Mouse (Mus musculus) spleen, adult 2 months (tissue): ENCODE data around the gene Gna12. TPM values are rescaled to one million over a fixed set of nuclear protein-coding genes. Genes with fewer than 3 reads are reported as not detected.

Experiments
- DNase-seq, 2 experiments: peaks; one replicate each; pipeline versions ENCODE4 v3.0.0 to v3.0.0-alpha.2; 2012 to 2021; ENCODE audit warnings: low spot score in 2 of 2, low read depth in 1 of 2
- H3K27ac ChIP-seq: fragments of 200-500 bp; 2 replicates; pipeline ENCODE4 v1.5.1; 2012; ENCODE audit warnings: low read length, inconsistent platforms; ENCODE audit not compliant: insufficient read depth
- H3K27me3 ChIP-seq: fragments of 200-500 bp; 2 replicates; pipeline ENCODE4 v1.6.1; 2012; ENCODE audit warnings: mild to moderate bottlenecking, moderate library complexity, low read length, inconsistent platforms; ENCODE audit not compliant: control insufficient read depth, insufficient read depth
- H3K36me3 ChIP-seq: fragments of 200-500 bp; 2 replicates; pipeline ENCODE4 v1.6.1; 2012; ENCODE audit warnings: mild to moderate bottlenecking, low read length, inconsistent platforms; ENCODE audit not compliant: control insufficient read depth, insufficient read depth
- H3K4me1 ChIP-seq: fragments of 200-500 bp; 2 replicates; pipeline ENCODE4 v1.6.1; 2011; ENCODE audit warnings: inconsistent platforms; ENCODE audit not compliant: control insufficient read depth, insufficient read depth, insufficient read length
- H3K4me3 ChIP-seq: fragments of 200-500 bp; 2 replicates; pipeline ENCODE4 v1.5.1; 2011; ENCODE audit warnings: mild to moderate bottlenecking, inconsistent platforms; ENCODE audit not compliant: insufficient read depth, insufficient read length; ENCODE audit errors: extremely low read depth
- CTCF ChIP-seq: fragments of 200-500 bp; IDR thresholded peaks from 2 replicates; pipeline ENCODE4 v1.5.1; 2011; ENCODE audit warnings: mild to moderate bottlenecking, inconsistent platforms; ENCODE audit not compliant: insufficient read depth, insufficient read length, insufficient replicate concordance; ENCODE audit errors: extremely low read depth
- POLR2A ChIP-seq: fragments of 200-500 bp; IDR thresholded peaks from 2 replicates; pipeline ENCODE4 v1.6.1; 2011; ENCODE audit warnings: low read depth, low read length, inconsistent platforms
- WGBS: fragments of 180-500 bp; shearing (Covaris S2); methylation state at CpG from one replicate; pipeline ENCODE4 v1.1.7; 2018; 5-methylcytosine and 5-hydroxymethylcytosine counted together
- polyA plus RNA-seq: library from polyadenylated mRNA; depleted of rRNA; stranded (reverse); fragments of >200 nt; gene quantifications from 2 replicates; pipeline ENCODE4 v1.2.3, GENCODE M21; 2012

The Gna12 gene
- polyA plus RNA-seq, 1 experiment, result 66.8 TPM

GRCm38 (mm10) chr5:140799190-140799589 is 31.0 kb downstream of the Gna12 start:
- Histone ChIP-seq H3K4me1 (peaks cover 5% of the 10 kb centered on the region; the same call in 1 of the 2 replicates), H3K27ac (no peak overlapping the region), H3K27me3 (no peaks in the 10 kb centered on the region), H3K36me3 (no peaks in the 10 kb centered on the region), H3K4me3 (no peak overlapping the region)
- WGBS, result 28% methylated on average over 2 of the region's 2 CpGs
- no peak for TF ChIP-seq POLR2A
- TF ChIP-seq CTCF, result no peak
- DNase-seq, result no peak

GRCm38 (mm10) chr5:140798775-140799174 is 31.5 kb downstream of the Gna12 start:
- WGBS, result 19% methylated on average over 5 of the region's 5 CpGs
- TF ChIP-seq CTCF (no peak), POLR2A (no peak)
- Histone ChIP-seq H3K27me3 (no peaks in the 10 kb centered on the region), H3K27ac (no peak overlapping the region), H3K36me3 (no peaks in the 10 kb centered on the region), H3K4me3 (no peak overlapping the region), H3K4me1 (peaks cover 5% of the 10 kb centered on the region; the same call in 1 of the 2 replicates)
- DNase-seq, result no peak

GRCm38 (mm10) chr5:140798158-140798557 is 32.1 kb downstream of the Gna12 start:
- no peaks in the 10 kb centered on the region for H3K36me3 ChIP-seq
- no peak overlapping the region for H3K27ac ChIP-seq
- H3K4me3 ChIP-seq, result no peak overlapping the region
- no peak for TF ChIP-seq POLR2A
- TF ChIP-seq CTCF, result no peak
- peaks cover 5% of the 10 kb centered on the region; the same call in 1 of the 2 replicates for H3K4me1 ChIP-seq
- no peak for DNase-seq
- H3K27me3 ChIP-seq, result no peaks in the 10 kb centered on the region
- 79% methylated on average over 7 of the region's 7 CpGs for WGBS

GRCm38 (mm10) chr5:140796051-140796450 is 34.2 kb downstream of the Gna12 start:
- H3K4me1 ChIP-seq, result peaks cover 5% of the 10 kb centered on the region; the same call in 1 of the 2 replicates
- WGBS, result 88% methylated on average over 3 of the region's 3 CpGs
- no peak for DNase-seq
- no peak overlapping the region for H3K4me3 ChIP-seq
- no peak overlapping the region for H3K27ac ChIP-seq
- H3K27me3 ChIP-seq, result no peaks in the 10 kb centered on the region
- no peaks in the 10 kb centered on the region for H3K36me3 ChIP-seq
- TF ChIP-seq POLR2A (no peak), CTCF (no peak)

GRCm38 (mm10) chr5:140795176-140795575 is 35.1 kb downstream of the Gna12 start:
- Histone ChIP-seq H3K4me3 (no peak overlapping the region), H3K27me3 (no peaks in the 10 kb centered on the region), H3K36me3 (no peaks in the 10 kb centered on the region), H3K4me1 (peaks cover 5% of the 10 kb centered on the region; the same call in 1 of the 2 replicates), H3K27ac (no peak overlapping the region)
- WGBS, result 69% methylated on average over 2 of the region's 2 CpGs
- DNase-seq, result no peak
- TF ChIP-seq POLR2A, result no peak
- TF ChIP-seq CTCF, result no peak

GRCm38 (mm10) chr5:140794753-140795152 is 35.5 kb downstream of the Gna12 start:
- 83% methylated on average over 3 of the region's 3 CpGs for WGBS
- H3K27ac ChIP-seq, result no peak overlapping the region
- no peaks in the 10 kb centered on the region for H3K36me3 ChIP-seq
- H3K4me3 ChIP-seq, result no peak overlapping the region
- H3K4me1 ChIP-seq, result peaks cover 5% of the 10 kb centered on the region; the same call in 1 of the 2 replicates
- DNase-seq, result no peak
- no peaks in the 10 kb centered on the region for H3K27me3 ChIP-seq
- TF ChIP-seq POLR2A, result no peak
- no peak for TF ChIP-seq CTCF

- 0 out of 2 replicates have a peak, but pooled peaks cover 3% of the 10 kb centered on the region for H3K4me1 ChIP-seq
- no peaks in the 10 kb centered on the region for H3K36me3 ChIP-seq
- H3K27ac ChIP-seq, result no peak overlapping the region
- 74% methylated on average over 5 of the region's 5 CpGs for WGBS
- DNase-seq, result no peak
- TF ChIP-seq CTCF, result no peak
- no peak for TF ChIP-seq POLR2A
- H3K4me3 ChIP-seq, result no peak overlapping the region
- no peaks in the 10 kb centered on the region for H3K27me3 ChIP-seq
Measured at GRCm38 (mm10) chr5:140792233-140792632, 38.0 kb downstream of the Gna12 start.
